Mouse (Mus musculus): ENCODE measurements around the gene Zbtb20. TPM values are rescaled to one million over a fixed set of nuclear protein-coding genes. Genes with fewer than 3 reads are reported as not detected.

Zbtb20 gene
- polyA plus RNA-seq, 1 experiment from 2014 or later = 30.9 TPM

DNA sequence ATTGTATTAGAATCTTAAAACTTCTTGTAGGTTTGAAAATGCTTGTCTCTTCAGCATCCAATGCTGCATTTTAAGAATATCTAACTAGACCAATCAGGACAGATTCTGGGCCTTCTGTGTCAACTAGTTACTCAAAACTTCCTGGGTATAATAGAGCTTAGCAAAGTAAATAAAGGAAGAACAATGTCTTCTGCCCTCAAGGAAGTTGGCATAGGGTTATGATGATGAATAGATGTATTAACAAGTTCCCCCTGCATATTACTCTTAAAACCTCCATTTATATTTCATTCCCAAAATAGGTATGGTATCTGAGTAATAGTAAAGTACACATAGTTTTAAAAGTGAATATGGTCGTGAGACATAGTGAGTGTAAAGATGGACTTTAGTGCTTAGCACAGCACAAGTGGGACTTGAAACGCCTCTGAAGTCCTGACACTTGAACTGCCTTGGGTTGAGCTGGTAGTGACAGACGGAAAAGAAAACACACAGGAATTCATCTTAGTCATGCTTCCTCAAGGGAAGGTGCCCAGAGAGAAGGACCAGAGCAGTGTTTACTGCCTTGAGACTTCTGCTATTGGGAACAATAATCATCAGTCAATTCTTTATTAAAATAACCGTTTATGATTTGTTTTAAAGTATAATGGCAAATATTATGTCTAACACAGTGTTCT, 341.8 kb downstream of the Zbtb20 start:
- H3K27me3 ChIP-seq (replicated peaks) = no peaks in the 10 kb centered on the region

GRCm38 (mm10) chr16:43219367-43219766, 343.7 kb downstream of the Zbtb20 start:
- Histone ChIP-seq H3K9me3 (no peaks in the 10 kb centered on the region), H3K27ac (replicated peaks) (no peak overlapping the region), H3K4me2 (no peak overlapping the region), H3K27me3 (replicated peaks) (no peaks in the 10 kb centered on the region), H3K4me3 (no peak overlapping the region), H3K9ac (no peak overlapping the region), H3K36me3 (no peaks in the 10 kb centered on the region), H3K4me1 (no peaks in the 10 kb centered on the region)
- 81% methylated on average over 1 of the region's 1 CpGs for WGBS
- ATAC-seq (ENCODE audit: extremely low read depth, insufficient number of reproducible peaks, low FRiP score, low TSS enrichment) = no peak

More for the DNA sequence above, 341.8 kb downstream of the Zbtb20 start:
- Histone ChIP-seq H3K9me3 (no peaks in the 10 kb centered on the region), H3K36me3 (no peaks in the 10 kb centered on the region), H3K27ac (replicated peaks) (no peak overlapping the region), H3K4me3 (no peak overlapping the region), H3K4me1 (no peaks in the 10 kb centered on the region), H3K9ac (no peak overlapping the region), H3K4me2 (no peak overlapping the region)
- WGBS = 39% methylated on average over 4 of the region's 4 CpGs
- no peak for ATAC-seq (ENCODE audit: extremely low read depth, insufficient number of reproducible peaks, low FRiP score, low TSS enrichment)

GRCm38 (mm10) chr16:43221313-43221712, 345.6 kb downstream of the Zbtb20 start:
- H3K4me2 ChIP-seq = no peak overlapping the region
- no peaks in the 10 kb centered on the region for H3K4me1 ChIP-seq
- H3K27ac ChIP-seq (replicated peaks) = no peak overlapping the region
- 57% methylated on average over 4 of the region's 4 CpGs for WGBS
- no peak for ATAC-seq (ENCODE audit: extremely low read depth, insufficient number of reproducible peaks, low FRiP score, low TSS enrichment)
- no peaks in the 10 kb centered on the region for H3K9me3 ChIP-seq
- no peaks in the 10 kb centered on the region for H3K36me3 ChIP-seq
- no peak overlapping the region for H3K4me3 ChIP-seq
- no peaks in the 10 kb centered on the region for H3K27me3 ChIP-seq (replicated peaks)
- no peak overlapping the region for H3K9ac ChIP-seq

- no peak for ATAC-seq (ENCODE audit: extremely low read depth, insufficient number of reproducible peaks, low FRiP score, low TSS enrichment)
Measured at GRCm38 (mm10) chr16:43230253-43230652, 354.6 kb downstream of the Zbtb20 start.

GRCm38 (mm10) chr16:43234249-43234648, 358.6 kb downstream of the Zbtb20 start:
- no peak overlapping the region for H3K27ac ChIP-seq (replicated peaks)

More at GRCm38 (mm10) chr16:43230253-43230652, 354.6 kb downstream of the Zbtb20 start:
- no peaks in the 10 kb centered on the region for H3K9me3 ChIP-seq
- WGBS = 59% methylated on average over 4 of the region's 4 CpGs
- H3K27me3 ChIP-seq (replicated peaks) = no peaks in the 10 kb centered on the region
- no peak overlapping the region for H3K4me3 ChIP-seq
- no peak overlapping the region for H3K27ac ChIP-seq (replicated peaks)
- H3K4me2 ChIP-seq = no peak overlapping the region
- peaks cover 2% of the 10 kb centered on the region; the same call in 1 of the 2 replicates for H3K4me1 ChIP-seq
- H3K36me3 ChIP-seq = no peaks in the 10 kb centered on the region
- no peak overlapping the region for H3K9ac ChIP-seq

GRCm38 (mm10) chr16:43235317-43235716, 359.6 kb downstream of the Zbtb20 start:
- H3K4me1 ChIP-seq = peaks cover 10% of the 10 kb centered on the region
- no peak overlapping the region for H3K27ac ChIP-seq (replicated peaks)
- 60% methylated on average over 7 of the region's 7 CpGs for WGBS

More at GRCm38 (mm10) chr16:43234249-43234648, 358.6 kb downstream of the Zbtb20 start:
- Histone ChIP-seq H3K4me2 (no peak overlapping the region), H3K4me3 (no peak overlapping the region), H3K9ac (no peak overlapping the region), H3K36me3 (no peaks in the 10 kb centered on the region), H3K4me1 (peaks cover 10% of the 10 kb centered on the region), H3K9me3 (no peaks in the 10 kb centered on the region), H3K27me3 (replicated peaks) (no peaks in the 10 kb centered on the region)
- no peak for ATAC-seq (ENCODE audit: extremely low read depth, insufficient number of reproducible peaks, low FRiP score, low TSS enrichment)

DNA sequence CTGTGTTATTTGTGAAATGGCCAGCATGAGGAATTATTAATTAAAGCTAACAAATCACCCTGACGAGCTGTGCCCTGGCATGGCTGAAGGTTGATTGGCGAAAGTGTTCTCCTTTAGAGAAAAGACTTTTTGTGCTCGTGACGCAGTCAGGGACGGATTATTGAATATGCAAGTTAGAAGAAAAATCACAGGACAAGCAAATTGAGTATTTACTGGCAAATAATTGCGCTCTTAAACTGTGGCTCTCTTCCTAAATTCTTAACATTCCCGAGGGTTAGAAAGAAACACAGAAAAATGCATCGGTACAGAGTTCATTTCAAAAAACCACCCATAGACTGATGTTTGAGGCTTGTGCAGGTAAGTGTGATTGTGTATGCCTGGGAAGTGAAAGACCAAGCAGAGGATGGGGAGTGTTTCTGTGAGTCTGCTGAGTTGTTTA, 360.1 kb downstream of the Zbtb20 start:
- no peak overlapping the region for H3K9ac ChIP-seq
- 61% methylated on average over 8 of the region's 8 CpGs for WGBS
- no peak overlapping the region for H3K4me3 ChIP-seq
- H3K27me3 ChIP-seq (replicated peaks) = no peaks in the 10 kb centered on the region
- no peak overlapping the region; the same call in 1 of the 2 replicates for H3K27ac ChIP-seq (replicated peaks)
- peak overlapping the region; percentile 31; the same call in 1 of the 2 replicates for H3K4me2 ChIP-seq
- ATAC-seq (ENCODE audit: extremely low read depth, insufficient number of reproducible peaks, low FRiP score, low TSS enrichment) = no peak
- H3K4me1 ChIP-seq = peaks cover 10% of the 10 kb centered on the region
- H3K9me3 ChIP-seq = no peaks in the 10 kb centered on the region
- no peaks in the 10 kb centered on the region for H3K36me3 ChIP-seq

More at GRCm38 (mm10) chr16:43235317-43235716, 359.6 kb downstream of the Zbtb20 start:
- Histone ChIP-seq H3K9ac (no peak overlapping the region), H3K36me3 (no peaks in the 10 kb centered on the region), H3K4me3 (no peak overlapping the region), H3K27me3 (replicated peaks) (no peaks in the 10 kb centered on the region), H3K4me2 (peak overlapping the region; percentile 31; the same call in 1 of the 2 replicates), H3K9me3 (no peaks in the 10 kb centered on the region)
- no peak for ATAC-seq (ENCODE audit: extremely low read depth, insufficient number of reproducible peaks, low FRiP score, low TSS enrichment)

GRCm38 (mm10) chr16:43237551-43237950, 361.9 kb downstream of the Zbtb20 start:
- Histone ChIP-seq H3K4me2 (no peak overlapping the region), H3K36me3 (no peaks in the 10 kb centered on the region), H3K27ac (replicated peaks) (no peak overlapping the region), H3K9ac (no peak overlapping the region), H3K9me3 (no peaks in the 10 kb centered on the region), H3K4me1 (peaks cover 10% of the 10 kb centered on the region), H3K27me3 (replicated peaks) (no peaks in the 10 kb centered on the region), H3K4me3 (no peak overlapping the region)
- 67% methylated on average over 2 of the region's 2 CpGs for WGBS
- no peak for ATAC-seq (ENCODE audit: extremely low read depth, insufficient number of reproducible peaks, low FRiP score, low TSS enrichment)

DNA sequence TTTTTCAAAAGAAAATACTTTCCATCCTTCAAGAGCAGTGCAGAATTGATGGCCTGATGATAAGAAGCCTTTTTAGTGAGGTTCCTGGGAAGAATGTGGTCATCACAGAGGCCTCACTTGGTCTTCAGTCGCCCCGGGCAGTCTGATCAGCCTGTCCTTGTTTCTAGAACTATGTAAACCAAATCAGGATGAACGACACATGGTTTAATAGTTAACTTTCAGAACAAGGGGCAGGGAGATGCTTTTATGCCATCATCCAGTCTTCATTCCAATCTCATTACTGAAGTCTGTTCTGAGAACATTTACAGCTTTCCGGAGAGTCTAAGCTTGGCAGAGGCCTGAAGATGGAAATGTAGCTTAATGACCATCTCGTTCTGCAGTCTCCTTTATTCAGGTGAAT, 371.3 kb downstream of the Zbtb20 start:
- H3K27me3 ChIP-seq (replicated peaks) = no peaks in the 10 kb centered on the region
- WGBS = 81% methylated on average over 5 of the region's 5 CpGs
- no peak overlapping the region for H3K4me2 ChIP-seq
- no peak overlapping the region for H3K4me3 ChIP-seq
- no peaks in the 10 kb centered on the region for H3K9me3 ChIP-seq
- no peak for ATAC-seq (ENCODE audit: extremely low read depth, insufficient number of reproducible peaks, low FRiP score, low TSS enrichment)
- no peak overlapping the region for H3K9ac ChIP-seq
- H3K36me3 ChIP-seq = no peaks in the 10 kb centered on the region
- H3K4me1 ChIP-seq = no peaks in the 10 kb centered on the region
- no peak overlapping the region for H3K27ac ChIP-seq (replicated peaks)

DNA sequence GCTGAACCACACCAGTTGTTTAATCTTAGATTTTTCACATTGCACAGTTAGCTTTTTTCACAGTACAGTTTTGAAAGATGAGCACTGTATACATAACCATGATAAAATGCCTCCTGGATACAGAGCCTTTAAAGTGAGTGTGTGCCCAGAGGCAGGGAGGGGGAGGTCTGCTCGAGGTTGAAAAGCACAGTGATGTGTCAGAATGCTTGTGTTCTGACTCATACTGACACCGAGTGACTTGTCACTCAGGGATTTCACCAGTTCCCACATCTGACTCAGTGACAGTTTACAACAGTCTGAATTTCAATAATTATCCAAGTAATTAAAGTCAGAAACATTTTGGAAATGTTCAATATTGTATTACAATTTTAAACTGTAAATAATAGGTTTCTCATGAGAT, 377.4 kb downstream of the Zbtb20 start:
- no peak for ATAC-seq (ENCODE audit: extremely low read depth, insufficient number of reproducible peaks, low FRiP score, low TSS enrichment)
- Histone ChIP-seq H3K4me2 (no peak overlapping the region), H3K4me3 (no peak overlapping the region), H3K27me3 (replicated peaks) (no peaks in the 10 kb centered on the region), H3K4me1 (peaks cover 18% of the 10 kb centered on the region), H3K27ac (replicated peaks) (no peak overlapping the region), H3K9ac (no peak overlapping the region), H3K36me3 (no peaks in the 10 kb centered on the region), H3K9me3 (no peaks in the 10 kb centered on the region)
- WGBS = 7% methylated on average over 2 of the region's 2 CpGs

DNA sequence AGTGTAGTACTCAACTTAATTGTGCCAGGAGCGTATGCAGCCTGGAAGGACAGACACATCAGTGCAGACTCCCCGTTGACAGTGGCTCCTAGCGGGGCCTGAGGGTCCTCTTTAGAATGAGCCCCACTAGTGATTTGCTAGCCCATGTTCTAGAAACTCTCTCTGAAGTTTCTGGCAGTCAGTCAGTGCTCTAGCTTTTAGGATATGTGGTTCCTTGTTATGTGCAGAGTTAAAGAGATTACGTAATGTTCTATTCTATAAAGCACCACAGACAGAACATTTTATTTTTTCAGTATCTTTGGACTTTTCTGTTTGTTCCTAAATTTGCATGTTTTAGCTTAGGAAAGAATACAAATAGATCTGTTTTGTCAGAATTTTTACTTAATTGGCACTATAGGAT, 378.1 kb downstream of the Zbtb20 start:
- no peaks in the 10 kb centered on the region for H3K9me3 ChIP-seq
- H3K36me3 ChIP-seq = no peaks in the 10 kb centered on the region
- WGBS = 79% methylated on average over 4 of the region's 4 CpGs
- H3K4me3 ChIP-seq = no peak overlapping the region
- H3K27me3 ChIP-seq (replicated peaks) = no peaks in the 10 kb centered on the region
- no peak overlapping the region for H3K4me2 ChIP-seq
- H3K27ac ChIP-seq (replicated peaks) = no peak overlapping the region
- no peak for ATAC-seq (ENCODE audit: extremely low read depth, insufficient number of reproducible peaks, low FRiP score, low TSS enrichment)
- H3K9ac ChIP-seq = no peak overlapping the region
- H3K4me1 ChIP-seq = peaks cover 18% of the 10 kb centered on the region
